ENCODE assay signal across 17 mouse cellular contexts in genomic region chr6:16514054-16514453, GRCm38 (mm10).
"Had no signal": no experiment of that assay in that cellular context is flagged by ENCODE, and none has a peak within 500 bp of the region (broad histone marks: within the 10 kb centered on the region; RNA-seq: fewer than 3 reads in every experiment).

No protein-coding gene starts in this region.

- H3K36me3 ChIP-seq: limb, embryonic 12.5 days; limb, embryonic 15.5 days; liver, embryonic 12.5 days; liver, embryonic 15.5 days had no signal

- H3K4me3 ChIP-seq: left cerebral cortex, adult 2 months; limb, embryonic 12.5 days; limb, embryonic 15.5 days; liver, embryonic 12.5 days; liver, embryonic 15.5 days had no signal

- ATAC-seq: intestine, postnatal 0 days; liver, embryonic 12.5 days had no signal

- H3K27ac ChIP-seq: kidney, postnatal 0 days; left cerebral cortex, adult 2 months; limb, embryonic 12.5 days; limb, embryonic 15.5 days; liver, embryonic 12.5 days; liver, embryonic 15.5 days had no signal

- H3K27me3 ChIP-seq: limb, embryonic 12.5 days; limb, embryonic 15.5 days; liver, embryonic 12.5 days; liver, embryonic 15.5 days had no signal

- H3K9me3 ChIP-seq: limb, embryonic 15.5 days; liver, embryonic 12.5 days; liver, embryonic 15.5 days had no signal

- H3K4me2 ChIP-seq: limb, embryonic 12.5 days; limb, embryonic 15.5 days; liver, embryonic 12.5 days; liver, embryonic 15.5 days had no signal

- H3K4me1 ChIP-seq: limb, embryonic 12.5 days; limb, embryonic 15.5 days; liver, embryonic 12.5 days; liver, embryonic 15.5 days had no signal

- DNase-seq: kidney, adult 2 months; kidney, postnatal 25 days; layer of hippocampus, postnatal 36 days; left cerebral cortex, postnatal 4 days; lung, adult 2 months; lung, postnatal 14 days; lung, postnatal 4 days; thymus, adult 18-20 months; thymus, postnatal 14 days; thymus, postnatal 4 days had no signal

- H3K9ac ChIP-seq: limb, embryonic 12.5 days; limb, embryonic 15.5 days; liver, embryonic 12.5 days; liver, embryonic 15.5 days had no signal
